Mouse (Mus musculus) urinary bladder, adult 2 months (tissue): Measurements from ENCODE around the gene Ndufs8. TPM values are rescaled to one million over a fixed set of nuclear protein-coding genes. Genes with fewer than 3 reads are reported as not detected.

Experiments
- DNase-seq: peaks from one replicate; pipeline ENCODE4 v3.0.0; 2022; ENCODE audit warnings: low spot score
- polyA plus RNA-seq: library from polyadenylated mRNA; depleted of rRNA; stranded (reverse); fragments of >200 nt; gene quantifications from 2 replicates; pipeline ENCODE4 v1.2.3, GENCODE M21; 2012

Gene Ndufs8
- polyA plus RNA-seq, 1 experiment = 242 TPM

DNA sequence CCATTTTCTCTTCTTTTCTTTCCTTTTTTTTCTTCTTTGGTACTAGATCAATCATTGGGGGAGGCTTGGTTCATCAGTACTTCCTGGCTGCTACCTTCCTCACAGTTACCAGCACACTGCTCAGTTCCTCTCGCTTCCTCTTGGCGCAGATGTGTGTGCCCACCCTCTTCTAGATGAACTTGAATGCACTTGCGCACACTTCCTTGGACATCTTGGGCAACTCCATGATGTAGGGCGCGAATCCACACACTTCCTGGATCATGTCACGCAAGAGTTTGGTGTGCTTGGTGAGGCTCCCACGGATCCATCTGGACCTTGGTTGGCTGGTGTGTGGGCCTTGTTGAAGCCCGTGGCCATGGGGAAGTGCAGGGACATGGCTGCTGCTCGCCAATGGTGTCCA is 19.1 kb upstream of the Ndufs8 start:
- DNase-seq = no peak

DNA sequence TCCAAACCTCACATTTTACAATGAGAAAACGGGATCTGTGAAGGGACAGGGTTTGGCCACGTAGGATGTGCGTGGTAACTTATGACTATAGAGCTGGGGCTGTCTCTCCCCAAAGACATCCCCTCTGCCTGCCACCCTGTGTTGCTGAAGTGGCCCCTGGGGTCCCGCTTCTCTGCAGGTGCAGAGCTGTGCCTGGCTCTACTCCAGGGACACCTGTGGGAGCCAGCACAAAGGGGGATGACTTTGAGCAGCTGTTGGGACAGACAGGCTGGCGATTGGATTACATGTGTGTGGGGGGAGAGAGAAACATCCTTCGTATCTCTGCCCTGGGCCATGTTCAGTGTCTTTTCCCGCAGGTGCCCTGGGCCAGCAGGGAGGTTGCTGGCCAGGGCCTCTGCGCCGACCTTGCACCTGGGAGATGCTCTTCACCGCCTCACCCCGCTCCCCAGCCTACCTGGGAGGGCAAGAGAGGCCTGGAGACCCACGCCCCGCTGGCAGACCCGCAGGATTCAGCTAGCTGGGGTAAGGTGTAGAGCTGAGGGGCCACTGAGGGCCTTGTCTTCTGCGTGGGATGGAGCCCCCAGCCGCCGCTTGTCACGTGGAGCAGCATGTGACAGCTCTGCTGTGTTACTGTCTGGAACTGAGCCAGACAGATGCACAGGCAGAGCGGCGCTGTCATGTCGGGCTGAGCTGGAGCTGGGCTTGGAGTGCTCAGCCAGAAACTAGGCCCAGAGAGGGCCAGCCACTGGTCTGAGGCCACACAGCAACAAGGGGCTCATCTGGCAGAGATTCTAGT is 17.9 kb upstream of the Ndufs8 start:
- DNase-seq = no peak

GRCm38 (mm10) chr19:3929211-3929941 is 16.8 kb upstream of the Ndufs8 start, which contains the start of gene Aldh3b1:
Gene Aldh3b1 (minus strand): TSS chr19:3929808.
- peak; percentile 64 for DNase-seq

GRCm38 (mm10) chr19:3928779-3929178 is 16.2 kb upstream of the Ndufs8 start:
- DNase-seq = no peak

DNA sequence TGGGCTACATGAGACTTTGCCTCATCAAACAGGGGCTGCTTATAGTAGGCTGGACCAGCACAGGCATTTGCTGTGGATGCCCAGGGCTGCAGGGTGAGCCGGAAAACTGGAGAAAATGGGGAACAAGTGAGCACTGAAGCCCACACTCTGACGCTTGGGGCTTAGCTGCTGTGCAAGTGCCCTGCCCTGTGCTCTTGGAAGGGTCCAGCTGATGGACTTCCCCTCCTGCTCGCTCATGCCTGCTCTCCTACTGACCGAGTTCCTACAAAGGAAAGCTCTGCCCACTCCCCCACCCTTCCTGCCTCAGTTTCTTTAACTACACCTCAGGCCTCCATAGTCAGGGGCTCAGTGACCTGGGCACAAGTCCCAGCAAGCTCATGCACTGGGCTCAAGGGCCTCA is 15.4 kb upstream of the Ndufs8 start:
- no peak for DNase-seq

DNA sequence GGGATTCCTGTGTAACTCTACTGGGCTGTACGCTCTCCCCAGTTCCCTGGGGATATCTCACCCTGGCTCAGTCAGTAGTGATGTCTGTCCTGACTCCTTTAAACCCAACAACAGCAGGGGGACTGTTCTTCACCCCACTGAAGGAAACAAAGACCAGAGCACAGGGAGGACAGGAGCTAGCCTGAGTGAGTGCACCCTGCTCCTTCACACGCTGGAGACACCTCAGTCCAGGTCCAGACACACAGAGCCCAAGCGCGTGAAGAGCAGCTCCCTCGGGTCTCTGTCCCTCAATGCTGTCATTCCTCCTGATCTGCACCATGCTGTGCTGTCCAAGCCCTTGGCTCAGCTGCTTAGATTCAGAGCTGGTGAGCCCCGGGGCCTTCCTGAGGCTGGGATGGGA is 14.1 kb upstream of the Ndufs8 start:
- DNase-seq = no peak

GRCm38 (mm10) chr19:3926279-3926678 is 13.7 kb upstream of the Ndufs8 start:
- no peak for DNase-seq

DNA sequence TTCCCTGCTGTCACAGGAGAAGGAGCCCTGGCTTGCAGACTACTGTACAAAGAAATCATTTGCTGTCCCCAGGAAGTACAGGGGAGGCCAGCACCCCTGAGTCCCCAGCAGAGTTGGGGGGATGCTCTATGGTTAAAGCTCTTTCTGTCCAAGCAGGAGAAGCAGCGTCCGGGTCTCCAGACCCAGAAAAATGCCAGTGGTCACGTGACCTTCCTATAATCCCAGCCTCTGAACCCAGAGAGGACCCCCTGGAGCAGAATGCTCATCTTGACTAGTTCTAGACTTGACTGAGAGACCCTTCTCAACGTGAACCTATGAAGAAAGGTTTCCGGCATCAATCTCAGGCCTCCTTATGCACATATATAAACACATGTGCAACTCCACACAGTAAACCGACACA is 13.3 kb upstream of the Ndufs8 start:
- no peak for DNase-seq

- no peak for DNase-seq
Observed at GRCm38 (mm10) chr19:3924868-3925267, 12.3 kb upstream of the Ndufs8 start.

DNA sequence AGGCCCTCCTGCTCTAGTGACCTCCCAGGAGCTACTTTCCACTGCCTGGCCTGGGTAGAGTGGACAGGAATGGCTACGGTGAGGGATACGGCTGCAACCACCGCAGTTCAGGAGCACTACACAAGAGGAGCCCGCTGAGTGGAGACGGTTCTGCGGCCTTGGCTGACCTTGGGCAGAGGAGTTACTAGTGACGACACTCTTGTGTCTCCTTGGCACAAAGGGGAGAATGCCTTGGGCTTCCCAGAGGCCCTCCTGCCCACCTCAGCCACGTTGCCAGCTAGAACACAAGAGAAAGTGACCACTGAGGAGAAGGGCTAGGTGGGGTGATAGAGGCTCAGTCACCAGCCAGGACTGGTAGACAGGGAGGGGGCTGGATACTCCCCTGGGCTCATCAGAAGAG is 11.6 kb upstream of the Ndufs8 start:
- no peak for DNase-seq

- DNase-seq = no peak
Observed at GRCm38 (mm10) chr19:3923586-3923985, 11.0 kb upstream of the Ndufs8 start.

GRCm38 (mm10) chr19:3922661-3923371 is 10.2 kb upstream of the Ndufs8 start:
- no peak for DNase-seq

DNA sequence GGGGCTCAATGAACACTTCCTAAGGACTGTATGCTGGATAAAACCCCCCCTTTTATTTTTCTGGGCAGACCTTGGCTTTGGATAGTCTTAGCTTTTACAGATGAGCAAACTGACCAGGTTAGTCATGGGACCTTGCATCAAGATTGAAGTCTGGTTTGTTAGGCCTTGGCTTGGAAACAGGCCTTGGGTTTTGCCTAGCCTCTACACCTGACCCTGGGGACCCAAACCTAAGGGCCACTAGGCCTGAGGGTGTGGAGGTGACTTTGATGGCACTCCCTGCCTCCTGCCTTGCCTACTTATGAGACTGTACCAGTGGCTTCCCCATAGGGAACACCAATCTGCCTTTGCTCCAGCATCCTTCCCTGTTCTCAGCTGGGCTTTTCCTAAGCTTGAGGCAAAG is 7.4 kb upstream of the Ndufs8 start:
- DNase-seq = no peak

DNA sequence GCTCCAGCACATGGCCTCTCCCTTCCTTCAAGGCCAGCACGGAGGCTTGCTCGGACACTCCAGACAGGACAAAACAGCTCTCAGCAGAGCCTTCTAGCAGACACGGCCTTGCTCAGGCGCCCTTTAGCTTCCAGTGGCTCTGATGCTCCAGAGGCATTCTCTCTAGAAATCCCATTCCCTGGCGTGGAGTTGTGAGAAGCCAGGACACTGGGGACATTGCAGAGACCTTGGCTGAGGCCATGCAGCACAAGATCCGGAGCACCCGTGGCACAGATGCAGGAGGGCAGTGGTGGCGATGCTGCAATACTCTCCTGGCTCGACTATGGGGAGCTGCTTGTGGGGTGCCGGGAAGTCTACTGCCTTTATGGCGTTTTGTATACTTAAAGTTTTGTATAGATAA is 4.2 kb upstream of the Ndufs8 start:
- DNase-seq = no peak

- no peak for DNase-seq
Observed at GRCm38 (mm10) chr19:3914535-3914934, 2.0 kb upstream of the Ndufs8 start.

DNA sequence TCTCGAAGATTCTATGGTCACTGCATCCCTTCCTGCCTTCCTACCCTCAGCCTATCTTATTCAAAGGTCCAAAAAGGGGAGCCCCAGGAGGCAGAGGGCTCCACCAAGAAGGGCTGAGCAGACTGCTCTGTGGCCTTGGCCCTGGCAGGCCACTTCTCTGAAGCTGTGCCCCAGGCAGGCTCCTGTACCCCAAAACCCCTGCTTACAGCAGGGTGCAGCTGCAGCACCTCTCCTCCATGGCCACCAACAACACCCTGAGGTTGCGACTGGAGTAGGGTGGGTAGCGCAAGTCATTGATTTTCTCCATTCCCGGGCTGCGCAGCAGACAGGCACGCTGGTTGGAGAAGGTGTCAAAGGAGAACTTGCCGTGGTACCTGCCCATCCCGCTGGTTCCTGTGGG is 1.1 kb upstream of the Ndufs8 start:
- DNase-seq = no peak

DNA sequence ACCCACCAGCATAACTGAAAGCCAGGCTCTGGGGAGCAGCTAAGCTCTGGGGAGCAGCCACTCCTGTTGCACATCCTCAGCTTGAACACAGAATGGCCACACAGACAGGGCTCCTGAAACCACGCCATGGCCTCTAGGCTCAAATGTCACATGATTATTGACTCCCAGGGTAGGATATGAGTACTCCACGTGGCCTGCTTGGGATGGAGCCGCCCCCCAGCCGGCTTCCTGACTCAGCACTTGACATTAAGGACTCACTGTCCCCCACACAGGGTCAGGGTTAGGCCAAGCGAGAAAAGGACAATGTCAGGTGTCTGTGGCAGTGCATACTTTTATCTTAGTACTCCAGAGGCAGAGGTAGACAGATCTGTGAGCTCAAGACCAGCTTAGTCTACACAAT is 2.4 kb downstream of the Ndufs8 start:
- no peak for DNase-seq

DNA sequence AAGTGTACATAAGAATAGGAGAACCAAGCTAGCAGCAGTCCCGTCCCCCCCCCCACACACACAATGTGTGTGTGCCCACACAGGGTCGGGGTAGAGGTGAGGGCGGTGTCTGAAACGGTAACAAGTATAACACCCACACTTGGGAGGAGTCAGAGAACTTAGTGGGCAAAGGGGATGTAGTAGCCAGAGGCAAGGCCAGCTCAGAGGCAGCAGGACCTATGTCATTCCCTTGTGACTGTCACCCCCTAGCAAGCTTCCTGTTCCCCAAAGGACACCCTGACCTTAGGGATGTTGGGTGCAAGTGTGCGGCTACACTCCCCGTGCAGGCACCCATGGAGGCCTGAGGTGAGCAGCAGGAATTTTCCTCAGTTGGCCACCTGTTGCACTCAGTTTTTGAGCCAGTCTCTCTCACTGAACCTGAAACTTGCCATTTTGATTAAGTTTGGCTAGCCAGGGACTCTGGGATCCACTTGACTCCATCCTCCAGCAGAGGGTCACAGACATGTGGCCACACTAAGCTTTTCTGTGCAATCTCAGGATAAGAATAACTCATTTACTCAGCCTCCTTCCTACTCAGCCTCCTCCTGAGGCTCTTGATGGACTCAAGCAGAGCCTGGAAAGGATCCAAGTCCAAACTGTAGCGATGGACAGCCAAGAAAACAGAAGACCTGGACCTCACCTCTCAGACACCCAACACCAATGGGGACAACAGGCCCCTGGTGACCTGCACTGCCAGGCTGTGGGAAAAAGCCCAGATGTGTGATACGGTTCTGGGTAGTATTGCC is 4.5 kb downstream of the Ndufs8 start:
- no peak for DNase-seq

DNA sequence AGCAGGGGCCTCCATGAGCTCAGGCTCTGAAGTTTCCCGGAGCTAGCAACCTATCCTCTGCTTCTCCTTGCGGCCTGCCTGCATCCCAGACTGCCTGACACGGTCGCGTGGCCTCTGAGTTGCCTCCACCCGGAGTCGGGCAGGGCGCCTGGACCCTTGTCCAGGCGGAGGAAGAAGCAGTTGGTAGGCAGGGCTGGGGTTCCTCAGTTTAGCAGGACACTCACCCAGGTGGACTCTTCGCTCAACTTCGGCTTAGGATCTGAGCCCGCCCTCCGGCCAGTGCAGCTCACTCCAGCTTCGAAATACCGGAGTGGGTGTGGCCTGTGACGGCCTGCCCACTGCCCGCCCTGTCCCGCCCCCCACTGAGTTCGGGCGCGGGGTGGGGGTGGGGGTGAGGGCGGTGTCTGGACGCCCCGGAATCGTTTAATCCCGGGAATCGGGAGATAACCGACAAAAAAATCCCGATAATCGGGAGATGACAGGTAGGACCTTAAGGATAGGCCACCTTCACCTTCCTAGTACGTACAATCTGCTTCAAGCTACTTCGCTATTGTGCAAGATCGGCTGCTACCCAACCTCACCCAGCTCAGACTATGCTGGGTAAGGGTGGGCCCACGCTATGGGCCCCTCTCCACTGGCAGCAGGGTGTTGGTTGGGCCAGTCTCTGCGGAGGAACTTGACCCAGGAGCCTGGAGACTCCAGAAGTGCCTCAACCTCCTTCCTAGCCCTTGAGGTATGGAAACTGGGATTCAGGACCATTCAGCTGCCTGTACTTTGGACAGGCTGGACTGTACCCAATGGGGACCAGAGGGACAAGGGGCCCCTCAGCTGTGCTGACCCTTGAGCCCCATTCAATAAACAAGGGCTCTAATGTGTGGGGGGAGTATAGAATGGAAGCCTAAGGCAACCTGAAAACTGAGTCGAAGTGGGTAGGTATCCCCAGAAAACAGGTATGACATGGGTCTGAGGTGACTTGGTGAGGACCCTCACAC is 5.5 kb downstream of the Ndufs8 start, which contains the start of gene Tcirg1:
Gene Tcirg1, minus strand, starts transcription at position 339 of the 992 bp plus-strand sequence.
- peak; percentile 77 for DNase-seq

DNA sequence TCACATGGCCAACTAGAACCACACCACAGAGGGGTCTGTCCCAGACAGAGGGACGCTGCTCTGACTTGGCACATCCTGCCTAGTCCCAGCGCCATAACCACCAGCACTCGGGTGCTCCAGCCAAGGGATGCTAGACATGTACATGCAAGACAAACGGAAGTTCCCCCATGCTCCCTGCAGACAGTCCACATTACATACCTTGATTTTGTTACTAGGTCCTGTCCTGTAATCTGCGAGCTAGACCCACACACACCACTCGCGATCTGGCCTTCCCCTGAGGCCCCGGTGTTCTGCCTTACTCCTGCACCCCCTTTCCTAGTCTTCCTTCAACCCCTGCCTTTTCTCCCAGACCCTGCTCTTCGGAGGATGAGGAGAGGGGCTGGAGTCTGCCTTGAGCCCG is 6.2 kb downstream of the Ndufs8 start:
- DNase-seq = no peak
